Mouse (Mus musculus) right cerebral cortex, adult 18-20 months (tissue): ENCODE data around the gene Cyp2s1.

Experiments
- DNase-seq: peaks from one replicate; pipeline ENCODE4 v3.0.0; 2022; ENCODE audit warnings: mixed read lengths

Cyp2s1 gene

DNA sequence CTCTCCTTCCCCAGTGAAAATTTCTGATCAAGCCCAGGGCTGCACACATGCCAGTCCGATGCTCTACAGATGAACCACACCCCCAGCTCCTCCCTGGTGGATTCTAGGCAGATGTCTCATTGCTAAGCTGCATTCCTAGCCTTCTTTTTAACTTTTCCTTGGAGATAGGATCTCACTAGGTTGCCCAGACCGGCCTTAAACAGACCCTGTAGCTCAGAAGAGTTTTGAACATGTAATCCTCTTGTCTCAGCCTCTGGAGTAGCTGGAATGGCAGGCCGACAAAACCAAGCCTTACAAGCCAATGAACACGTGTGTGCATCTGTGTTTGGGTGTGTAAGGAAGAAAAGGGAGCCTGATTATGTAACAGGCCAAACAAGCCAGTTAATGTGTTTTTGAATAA, 36.0 kb downstream of the Cyp2s1 start:
- DNase-seq = no peak

DNA sequence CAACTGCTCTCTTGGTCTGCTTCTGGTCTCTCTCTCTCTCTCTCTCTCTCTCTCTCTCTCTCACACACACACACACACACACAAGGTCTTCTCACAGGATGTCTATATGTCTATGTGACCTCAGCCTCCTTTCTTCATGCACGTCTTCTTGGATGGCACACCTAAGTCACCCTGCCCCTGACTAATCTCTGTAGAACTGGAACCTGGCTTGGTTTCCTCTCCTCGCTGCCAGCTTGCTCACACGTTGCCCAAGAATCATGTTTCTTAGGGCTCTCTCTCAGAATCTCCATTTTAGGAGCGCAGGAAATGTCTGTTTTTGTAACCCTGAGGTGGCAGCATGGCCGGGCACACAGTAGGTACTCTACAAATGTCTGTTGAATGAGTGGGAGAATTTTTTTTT, 36.7 kb downstream of the Cyp2s1 start:
- no peak for DNase-seq

DNA sequence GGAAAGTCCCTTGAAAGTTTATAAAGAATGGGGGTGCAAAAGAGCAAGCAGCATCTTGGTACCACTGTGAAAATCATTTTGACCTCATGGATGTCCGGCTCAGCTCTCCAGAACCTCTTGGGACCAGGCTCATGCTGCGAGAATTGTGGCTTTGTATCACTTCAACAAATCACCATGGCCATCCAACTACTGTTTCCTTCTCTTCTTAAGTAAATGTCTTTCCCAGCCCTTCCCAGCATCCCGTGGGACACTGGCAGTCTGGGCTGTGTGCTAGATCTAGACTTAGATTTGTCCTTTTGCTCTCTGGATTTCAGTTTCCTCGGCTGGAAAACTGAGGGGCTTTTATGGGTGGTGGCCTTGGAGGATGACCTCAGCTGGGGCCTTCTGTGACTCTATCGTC, 48.5 kb downstream of the Cyp2s1 start:
- no peak for DNase-seq

DNA sequence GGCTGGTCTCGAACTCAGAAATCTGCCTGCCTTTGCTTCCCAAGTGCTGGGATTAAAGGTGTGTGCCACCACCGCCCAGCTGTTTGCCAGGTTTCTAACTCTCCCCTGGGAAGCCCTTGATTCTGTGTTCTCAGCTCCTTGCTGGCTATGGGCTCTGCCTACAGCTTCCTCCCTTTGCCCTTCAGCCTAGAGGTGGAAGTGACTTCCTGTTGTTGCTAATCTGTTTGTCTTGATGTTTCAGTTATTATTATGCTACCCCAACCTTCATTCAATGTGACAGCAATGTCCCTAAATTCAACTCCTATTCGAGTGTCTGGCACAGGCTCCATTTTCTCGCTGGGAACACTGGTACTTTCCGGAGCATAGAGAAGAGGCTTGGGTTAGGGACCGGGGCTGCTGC, 50.6 kb downstream of the Cyp2s1 start:
- DNase-seq = no peak

DNA sequence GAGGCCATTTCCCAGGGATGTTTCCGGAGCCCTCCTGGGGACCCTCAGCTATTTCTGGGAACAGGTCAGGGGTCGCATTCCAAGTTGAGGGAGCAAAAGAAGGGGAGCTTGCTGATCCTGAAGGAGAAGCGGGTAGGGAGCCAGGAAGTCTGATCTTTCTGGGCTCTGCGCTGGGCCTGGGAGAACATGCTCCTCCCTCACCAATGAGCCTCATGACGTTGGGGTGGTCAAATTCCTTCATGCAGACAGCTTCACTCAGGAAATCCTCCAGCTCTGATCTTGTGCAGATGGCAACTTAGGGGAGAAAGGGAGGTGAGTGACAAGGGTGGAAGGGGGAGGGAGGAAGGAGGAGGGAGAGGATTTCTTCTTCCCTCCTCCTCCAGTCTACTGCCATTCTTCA, 52.5 kb downstream of the Cyp2s1 start:
- DNase-seq = no peak

DNA sequence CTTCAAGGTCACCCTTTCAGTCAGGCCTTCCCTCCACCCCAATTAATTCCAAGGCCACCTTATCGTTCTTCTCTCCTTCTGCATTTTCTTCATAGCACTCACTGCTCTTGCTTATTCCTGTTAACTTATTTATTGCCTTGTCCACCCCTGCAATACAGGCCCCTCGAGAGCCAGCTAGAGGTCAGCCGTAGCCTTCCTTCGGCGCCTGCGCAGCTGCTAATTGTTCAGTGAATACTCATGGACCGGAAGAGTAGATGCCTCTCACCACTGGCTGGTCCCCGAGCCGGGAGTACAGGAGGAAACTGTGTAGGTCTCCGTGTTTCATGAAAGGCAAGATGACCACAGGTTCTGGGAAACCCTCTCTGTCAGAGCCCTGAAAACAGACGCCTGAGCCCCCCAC, 53.0 kb downstream of the Cyp2s1 start:
- no peak for DNase-seq

DNA sequence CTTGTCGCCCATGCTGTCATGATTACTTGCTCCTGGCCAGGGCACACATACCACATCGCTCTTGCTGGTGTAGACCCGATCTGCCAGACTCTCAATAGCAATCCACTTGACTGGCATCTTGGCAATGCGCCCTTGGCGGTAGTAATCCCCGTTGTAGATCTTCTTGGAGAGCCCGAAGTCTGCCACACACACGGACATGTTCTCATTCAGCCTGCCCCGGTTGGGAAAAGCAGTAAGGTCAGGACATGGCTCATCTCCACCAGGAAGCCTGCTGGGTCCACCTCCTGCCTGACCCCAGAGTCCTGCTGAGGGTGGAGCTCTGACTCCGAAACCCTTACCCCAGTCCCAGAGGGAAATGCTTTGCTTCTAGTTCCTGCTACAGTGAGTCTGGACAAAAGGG, 55.4 kb downstream of the Cyp2s1 start:
- DNase-seq = no peak

DNA sequence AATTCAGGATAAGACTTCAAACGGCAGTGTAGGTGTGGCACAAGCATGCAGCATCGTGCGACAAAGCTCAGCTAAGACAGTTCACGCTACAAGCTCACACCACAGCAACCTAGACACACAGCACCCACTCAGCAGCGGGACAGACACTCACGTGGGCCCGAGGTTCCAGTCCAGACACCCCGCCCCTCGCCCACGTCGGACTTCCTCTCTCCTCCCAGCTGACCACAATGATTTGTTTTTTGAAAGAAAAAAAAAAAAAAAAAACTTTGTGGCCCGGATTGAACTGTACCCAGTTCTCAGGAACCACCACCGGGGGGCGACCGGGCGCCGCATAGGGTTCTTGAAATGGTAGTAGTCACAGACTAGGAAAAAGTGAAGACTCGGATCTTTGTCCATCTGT, 60.7 kb downstream of the Cyp2s1 start:
- peak; percentile 86 for DNase-seq

DNA sequence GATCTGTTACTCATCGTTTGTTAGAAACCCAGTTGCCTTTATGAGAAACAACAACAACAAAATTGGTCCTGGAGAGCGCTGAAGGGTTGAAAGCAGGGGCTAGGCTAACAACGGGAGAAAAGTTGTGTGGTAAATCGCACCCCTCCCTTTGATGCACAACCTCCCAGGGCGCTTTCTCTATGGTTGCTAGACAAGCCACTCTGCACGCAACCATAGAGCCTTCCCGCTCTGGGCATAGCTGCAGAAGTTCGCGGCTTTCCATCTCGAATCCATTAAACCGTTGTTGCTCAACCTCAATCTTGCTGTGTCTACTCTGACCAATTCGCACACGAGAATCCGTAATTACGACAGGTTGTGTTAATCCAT, 61.3 kb downstream of the Cyp2s1 start:
- DNase-seq = peak; percentile 66

DNA sequence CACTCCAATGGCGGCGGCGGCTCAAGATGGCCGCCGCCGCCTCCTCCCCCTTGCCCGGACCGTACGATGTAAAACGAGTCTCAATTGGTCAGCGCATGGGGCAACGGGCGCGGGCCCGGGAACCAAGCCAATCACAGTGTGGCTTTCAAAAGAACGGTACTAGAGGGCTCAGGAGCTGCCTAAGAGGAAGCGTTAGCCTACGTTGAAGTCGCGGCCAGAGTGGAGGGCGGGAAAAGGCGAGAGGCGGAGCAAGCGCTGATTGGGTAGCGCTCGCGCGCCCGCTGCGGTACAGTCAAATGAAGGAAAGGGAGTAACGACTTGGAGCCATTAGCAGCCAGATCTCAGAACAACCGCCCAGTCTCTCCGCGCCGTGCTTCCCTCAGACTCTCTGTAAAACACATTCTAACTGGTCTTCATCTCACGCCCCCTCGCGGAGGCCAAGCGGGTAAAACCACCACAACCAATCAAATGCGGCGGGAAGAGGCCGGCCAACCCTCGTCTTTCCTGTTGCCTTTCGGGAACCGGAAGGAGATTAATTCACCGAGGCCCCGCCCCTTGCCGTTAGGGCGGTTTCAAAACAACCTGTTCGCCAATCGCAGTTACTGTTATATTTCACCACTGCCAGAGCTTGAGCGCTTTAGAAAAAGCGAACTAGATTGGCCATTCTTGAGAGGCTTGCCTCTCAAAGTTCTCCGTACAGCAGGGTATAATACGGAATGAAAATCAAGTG, 61.8 kb downstream of the Cyp2s1 start, which contains the start of gene Hnrnpul1:
Gene Hnrnpul1, minus strand, starts transcription at position 20 of the 730 bp plus-strand sequence.
- peak; percentile 99 for DNase-seq

DNA sequence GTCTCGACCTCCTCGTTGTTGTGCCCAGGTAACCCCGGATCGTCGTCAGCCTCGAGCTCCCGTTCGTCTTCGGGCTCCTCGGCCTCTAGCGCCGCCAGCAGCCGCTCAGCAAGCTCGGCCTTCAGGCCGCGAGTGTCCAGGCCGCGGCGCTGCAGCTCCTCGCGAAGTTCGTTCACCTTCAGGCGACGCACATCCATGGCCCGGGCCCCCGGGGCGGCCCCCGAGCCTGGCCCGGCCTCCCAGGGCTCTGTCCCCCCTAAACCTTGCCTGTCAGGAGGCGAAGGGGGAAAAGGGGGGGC, 62.3 kb downstream of the Cyp2s1 start:
- no peak for DNase-seq

DNA sequence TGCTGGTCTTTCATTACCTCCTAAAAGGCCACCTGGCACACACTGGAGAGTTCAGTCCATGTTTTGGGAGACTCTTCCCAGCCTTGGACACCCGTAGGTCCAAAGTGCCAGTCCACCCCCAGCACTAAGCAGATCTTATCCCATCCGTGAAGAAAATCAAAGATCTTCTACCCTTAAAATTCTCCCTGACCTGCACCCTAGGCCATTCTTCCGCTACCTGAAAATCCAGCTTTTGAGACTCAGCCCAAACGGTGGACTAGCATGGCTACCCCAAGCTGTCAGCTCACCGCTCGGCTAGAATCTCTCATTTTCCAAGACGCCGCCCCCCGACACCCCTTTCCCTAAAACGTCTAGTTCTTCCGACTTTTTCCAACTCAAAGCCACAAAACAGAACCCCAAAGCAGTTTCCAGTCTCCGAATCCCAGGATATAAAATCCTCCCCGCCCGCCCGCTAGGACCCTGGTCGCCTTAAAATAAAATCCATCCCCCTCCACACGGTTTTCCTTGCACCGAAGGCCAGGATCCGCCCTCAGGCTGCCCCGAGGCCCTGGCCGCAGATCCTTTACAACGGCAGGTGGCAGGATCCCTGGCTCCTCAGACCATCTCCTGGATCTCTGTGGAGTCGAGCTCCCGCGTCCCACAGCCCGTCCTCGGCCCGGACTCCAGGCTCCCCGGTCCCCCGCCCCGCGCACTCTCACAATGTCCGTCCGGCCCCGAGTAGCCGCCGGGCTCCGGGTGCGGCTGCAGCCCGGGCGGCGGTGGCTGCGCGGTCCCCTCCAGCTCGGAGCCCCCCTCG, 62.9 kb downstream of the Cyp2s1 start:
- no peak for DNase-seq

DNA sequence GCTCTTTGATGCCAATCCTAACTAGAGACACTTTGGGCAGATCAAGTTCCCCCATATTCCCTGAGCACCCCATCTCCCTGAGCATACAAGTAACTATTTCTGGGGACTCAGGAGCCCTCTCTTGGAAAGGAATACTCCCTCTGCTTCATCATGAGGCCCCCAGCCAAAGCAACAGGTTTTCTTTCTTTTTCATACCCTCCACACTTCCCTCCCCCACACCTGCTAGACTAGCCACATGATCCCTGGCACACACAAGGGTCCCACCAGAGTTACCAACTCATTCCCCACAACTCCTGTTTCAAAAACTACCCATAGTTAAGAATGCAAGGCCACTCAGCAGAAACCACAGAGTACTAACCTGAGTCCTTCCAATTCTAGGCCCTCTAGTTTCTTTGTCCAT, 63.6 kb downstream of the Cyp2s1 start:
- no peak for DNase-seq
